Mouse (Mus musculus) E14TG2a.4 (cell line): Measurements from ENCODE around the gene Uqcc1.

ENCODE experiments used
- H3K27me3 ChIP-seq: 2 replicates; pipeline ENCODE4 v1.6.1; 2014; ENCODE audit warnings: low read length, control low read depth; ENCODE audit not compliant: insufficient read depth
- H3K36me3 ChIP-seq: 2 replicates; pipeline ENCODE4 v1.6.1; 2014; ENCODE audit warnings: low read length, control low read depth; ENCODE audit not compliant: insufficient read depth
- H3K4me1 ChIP-seq: replicated peaks from 2 replicates; pipeline ENCODE4 v1.6.1; 2014; ENCODE audit warnings: low read depth, low read length, control low read depth
- H3K4me3 ChIP-seq: replicated peaks from 2 replicates; pipeline ENCODE4 v1.5.1; 2014; ENCODE audit warnings: mild to moderate bottlenecking, low read length
- H3K9me3 ChIP-seq: 2 replicates; pipeline ENCODE4 v1.6.1; 2014; ENCODE audit warnings: low read length, control low read depth
- CTCF ChIP-seq: conservative IDR thresholded peaks from 2 replicates; pipeline ENCODE4 v1.5.1; 2014; ENCODE audit warnings: low read length
- NANOG ChIP-seq: IDR thresholded peaks from 2 replicates; pipeline ENCODE4 v1.6.1; 2014; ENCODE audit warnings: borderline replicate concordance, low read length, mixed read lengths
- POU5F1 ChIP-seq: IDR thresholded peaks from 2 replicates; pipeline ENCODE4 v1.6.1; 2014; ENCODE audit warnings: low read length, borderline replicate concordance

Uqcc1 gene

DNA sequence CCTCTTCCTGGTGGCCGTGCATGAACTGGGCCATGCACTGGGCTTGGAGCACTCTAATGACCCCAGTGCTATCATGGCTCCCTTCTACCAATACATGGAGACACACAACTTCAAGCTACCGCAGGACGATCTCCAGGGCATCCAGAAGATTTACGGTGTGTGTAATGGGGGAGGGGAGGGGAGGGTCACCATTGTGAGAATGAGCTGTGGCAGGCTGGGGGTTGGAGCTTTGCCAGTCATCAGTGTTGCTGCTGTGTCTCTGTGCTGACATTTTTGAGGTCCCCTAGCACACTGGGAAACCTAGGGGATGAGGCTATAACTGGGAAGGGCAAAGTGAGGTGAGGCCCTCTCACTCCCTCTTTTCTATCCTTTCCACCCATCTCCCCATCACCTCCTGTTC, 122.7 kb downstream of the Uqcc1 start:
- no peak for TF ChIP-seq POU5F1
- TF ChIP-seq NANOG: no peak
- TF ChIP-seq CTCF: no peak
- H3K4me3 ChIP-seq: no peak overlapping the region
- no peaks in the 10 kb centered on the region for H3K9me3 ChIP-seq
- peaks cover 38% of the 10 kb centered on the region for H3K27me3 ChIP-seq
- no peaks in the 10 kb centered on the region for H3K36me3 ChIP-seq
- peaks cover 25% of the 10 kb centered on the region for H3K4me1 ChIP-seq

DNA sequence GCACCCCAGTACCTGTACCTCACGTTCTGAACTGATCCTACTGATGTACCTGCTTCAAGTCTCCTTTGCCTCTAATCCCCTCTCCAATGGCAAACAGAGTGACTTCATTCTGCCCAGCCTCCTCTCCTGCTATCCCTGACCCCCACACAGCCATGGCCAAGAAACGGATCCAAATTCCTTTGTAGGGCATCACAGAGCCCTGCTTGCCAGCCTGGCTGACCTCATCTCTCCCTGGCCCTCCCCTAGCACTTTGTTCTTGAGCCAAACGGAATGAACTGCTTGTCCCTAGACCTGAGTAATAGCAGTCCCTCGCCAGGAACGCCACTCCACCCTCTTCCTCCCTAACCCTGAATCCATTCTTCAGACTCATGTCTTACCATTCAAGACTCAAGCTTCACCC, 123.6 kb downstream of the Uqcc1 start:
- Histone ChIP-seq H3K36me3 (no peaks in the 10 kb centered on the region), H3K4me3 (no peak overlapping the region), H3K9me3 (no peaks in the 10 kb centered on the region), H3K27me3 (peaks cover 38% of the 10 kb centered on the region), H3K4me1 (peaks cover 18% of the 10 kb centered on the region)
- TF ChIP-seq NANOG: no peak
- TF ChIP-seq POU5F1: no peak
- TF ChIP-seq CTCF: no peak

DNA sequence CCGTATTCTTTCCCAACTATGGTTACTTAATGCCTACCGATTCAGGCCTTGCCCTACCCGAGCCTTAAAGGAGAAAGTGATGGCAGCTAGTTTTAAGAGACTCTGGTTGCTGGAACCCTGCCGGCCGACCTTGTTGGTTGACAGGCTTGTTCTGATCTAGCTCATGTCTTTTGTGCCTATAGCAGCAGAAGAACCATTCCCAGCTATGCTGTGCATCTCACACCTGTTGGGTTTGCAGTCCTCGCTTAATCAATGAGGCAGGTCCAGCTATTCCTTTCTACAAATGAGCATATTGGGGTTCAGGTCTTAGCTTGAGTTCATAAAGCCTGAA, 124.2 kb downstream of the Uqcc1 start:
- peaks cover 40% of the 10 kb centered on the region for H3K27me3 ChIP-seq
- H3K4me3 ChIP-seq: no peak overlapping the region
- TF ChIP-seq CTCF: no peak
- TF ChIP-seq NANOG: no peak
- TF ChIP-seq POU5F1: no peak
- no peaks in the 10 kb centered on the region for H3K36me3 ChIP-seq
- H3K9me3 ChIP-seq: no peaks in the 10 kb centered on the region
- peaks cover 13% of the 10 kb centered on the region for H3K4me1 ChIP-seq

DNA sequence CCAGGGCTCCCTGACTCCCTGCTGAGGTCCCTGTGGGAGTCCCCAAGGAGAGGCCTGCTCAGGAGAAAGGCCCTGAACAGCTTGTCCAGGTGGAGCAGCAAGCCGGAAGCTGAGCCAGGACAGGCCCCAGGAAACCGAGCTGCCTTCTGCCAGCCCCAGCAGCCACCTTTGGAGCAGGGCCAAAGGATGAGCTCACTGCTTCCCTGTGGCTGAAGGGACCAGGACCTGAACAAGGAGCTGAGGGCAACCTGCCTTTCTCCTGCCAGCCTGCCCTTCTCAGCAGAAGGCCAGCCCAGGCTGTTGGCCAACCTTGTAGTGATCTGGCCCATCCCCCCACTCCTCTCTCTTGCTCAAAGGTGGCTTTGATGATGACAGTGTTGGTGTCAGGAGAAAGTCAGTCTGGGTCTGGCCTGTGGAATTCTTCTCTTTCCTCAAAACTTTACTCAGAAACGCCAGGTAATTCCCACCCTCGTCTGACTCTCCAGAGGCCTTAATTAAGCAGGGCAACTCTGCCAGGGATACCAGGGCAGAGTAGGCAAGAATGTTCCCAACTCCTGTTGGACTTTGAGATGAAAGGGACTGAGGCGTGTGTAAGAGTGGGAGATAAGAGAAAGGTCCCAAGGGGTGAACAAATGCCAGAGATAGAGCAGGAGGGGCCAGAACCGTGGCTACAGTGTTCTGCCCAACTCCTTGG, 124.7 kb downstream of the Uqcc1 start:
- no peaks in the 10 kb centered on the region for H3K9me3 ChIP-seq
- TF ChIP-seq CTCF (no peak), NANOG (no peak), POU5F1 (no peak)
- peaks cover 36% of the 10 kb centered on the region for H3K27me3 ChIP-seq
- no peak overlapping the region for H3K4me3 ChIP-seq
- no peaks in the 10 kb centered on the region for H3K36me3 ChIP-seq
- H3K4me1 ChIP-seq: peaks cover 8% of the 10 kb centered on the region

DNA sequence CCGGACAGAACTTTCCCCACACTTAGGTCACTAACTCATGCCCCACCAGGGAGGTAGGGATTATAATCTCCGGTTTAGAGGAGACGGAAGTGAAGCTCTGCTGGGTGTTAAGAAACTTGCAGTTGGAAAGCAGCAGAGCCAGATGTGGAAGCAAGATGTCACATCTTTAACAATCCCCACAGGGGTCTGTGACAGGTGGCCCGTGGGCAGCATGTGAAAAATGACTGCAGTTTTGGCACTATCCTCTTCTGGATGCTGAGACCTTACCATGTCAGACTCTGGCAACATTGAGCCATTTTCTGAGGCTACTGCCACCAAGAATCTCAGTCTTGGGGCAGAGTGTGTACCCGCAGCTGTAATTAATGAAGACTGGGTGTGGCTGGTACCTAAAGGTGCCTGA, 126.1 kb downstream of the Uqcc1 start:
- H3K4me1 ChIP-seq: no peaks in the 10 kb centered on the region
- H3K9me3 ChIP-seq: no peaks in the 10 kb centered on the region
- no peaks in the 10 kb centered on the region for H3K36me3 ChIP-seq
- peaks cover 29% of the 10 kb centered on the region for H3K27me3 ChIP-seq
- TF ChIP-seq CTCF (no peak), POU5F1 (no peak), NANOG (no peak)
- H3K4me3 ChIP-seq: no peak overlapping the region

DNA sequence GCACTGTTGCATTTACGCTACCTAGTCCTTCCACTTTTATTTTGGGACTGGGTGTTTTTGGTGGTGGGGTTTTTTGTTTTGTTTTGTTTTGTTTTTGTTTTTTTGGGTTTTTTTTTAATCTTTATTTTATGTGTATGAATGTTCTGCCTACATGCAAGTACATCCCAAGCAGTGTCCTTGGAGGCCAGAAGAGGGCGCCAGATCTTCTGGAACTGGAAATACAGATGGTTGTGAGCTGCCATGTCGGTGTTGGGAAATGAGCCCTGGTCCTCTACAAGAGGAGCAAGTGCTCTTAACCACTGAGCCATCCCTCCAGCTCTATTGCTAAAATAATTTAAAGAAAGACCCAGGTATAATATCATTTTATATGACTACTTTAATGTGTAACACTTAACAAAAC, 127.3 kb downstream of the Uqcc1 start:
- Histone ChIP-seq H3K36me3 (no peaks in the 10 kb centered on the region), H3K4me1 (no peaks in the 10 kb centered on the region), H3K4me3 (no peak overlapping the region), H3K9me3 (no peaks in the 10 kb centered on the region), H3K27me3 (peaks cover 27% of the 10 kb centered on the region)
- peak; percentile 59 for TF ChIP-seq CTCF
- TF ChIP-seq POU5F1: no peak

DNA sequence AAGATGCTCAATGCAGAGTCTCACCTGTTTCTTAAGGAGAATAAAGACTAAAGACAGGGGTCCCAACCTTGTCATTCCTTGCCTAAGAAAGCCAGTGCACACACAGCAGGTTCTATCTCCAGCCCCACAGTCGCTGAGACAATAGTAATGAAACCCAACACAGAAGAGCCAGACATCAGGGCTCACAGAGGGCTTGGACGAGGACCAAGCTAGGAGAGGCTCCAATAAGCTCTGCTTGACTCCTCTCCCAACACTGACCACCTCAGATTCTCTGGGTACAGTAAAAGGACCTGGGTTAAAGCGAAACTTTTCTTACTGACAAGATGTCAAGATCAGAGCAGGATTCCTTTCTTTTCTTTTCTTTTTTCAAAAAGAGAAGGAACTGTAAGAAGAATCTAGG, 131.5 kb downstream of the Uqcc1 start:
- H3K4me3 ChIP-seq: no peak overlapping the region
- H3K9me3 ChIP-seq: no peaks in the 10 kb centered on the region
- H3K27me3 ChIP-seq: peaks cover 12% of the 10 kb centered on the region
- H3K4me1 ChIP-seq: peaks cover 7% of the 10 kb centered on the region
- no peaks in the 10 kb centered on the region for H3K36me3 ChIP-seq
- no peak for TF ChIP-seq POU5F1
- no peak for TF ChIP-seq CTCF
- no peak for TF ChIP-seq NANOG
